Mouse (Mus musculus) heart, embryonic 16.5 days (tissue): ENCODE results near the gene Tgfbi. TPM values are rescaled to one million over a fixed set of nuclear protein-coding genes. Genes with fewer than 3 reads are reported as not detected.

Experiments
- ATAC-seq: fragments of 200-750 bp; cut with Nextera tagmentation; replicated peaks from 2 replicates; pipeline ENCODE4 v1.8.0; 2017; ENCODE audit warnings: moderate number of reproducible peaks; ENCODE audit not compliant: insufficient read depth, low FRiP score; ENCODE audit errors: extremely low read depth
- H3K27ac ChIP-seq: fragments of 300-500 bp; sonication (generic); 2 replicates; pipeline ENCODE4 v1.5.1; 2014; ENCODE audit warnings: mild to moderate bottlenecking, low read length, control low read depth, moderate library complexity
- H3K27me3 ChIP-seq: fragments of 300-500 bp; sonication (generic); 2 replicates; pipeline ENCODE4 v1.6.1; 2014; ENCODE audit warnings: low read length, mixed read lengths; ENCODE audit not compliant: control insufficient read depth, insufficient read depth
- H3K36me3 ChIP-seq: fragments of 300-500 bp; sonication (generic); 2 replicates; pipeline ENCODE4 v1.6.1; 2014; ENCODE audit not compliant: control insufficient read depth, insufficient read depth
- H3K4me1 ChIP-seq: fragments of 300-500 bp; sonication (generic); 2 replicates; pipeline ENCODE4 v1.6.1; 2014; ENCODE audit warnings: low read length, mixed read lengths; ENCODE audit not compliant: control insufficient read depth, insufficient read depth
- H3K4me2 ChIP-seq: fragments of 300-500 bp; sonication (generic); 2 replicates; pipeline ENCODE4 v1.6.1; 2014; ENCODE audit warnings: low read depth, mild to moderate bottlenecking, control low read depth, low read length
- H3K4me3 ChIP-seq: fragments of 300-500 bp; sonication (generic); 2 replicates; pipeline ENCODE4 v1.5.1; 2014; ENCODE audit warnings: mild to moderate bottlenecking, control low read depth, low read length
- H3K9ac ChIP-seq: fragments of 300-500 bp; sonication (generic); 2 replicates; pipeline ENCODE4 v1.6.1; 2014; ENCODE audit warnings: low read length, control low read depth
- H3K9me3 ChIP-seq: fragments of 300-500 bp; sonication (generic); replicated peaks from 2 replicates; pipeline ENCODE4 v1.6.1; 2016; ENCODE audit warnings: low read length; ENCODE audit not compliant: control insufficient read depth
- WGBS: fragments of 180-500 bp; shearing (Covaris S2); extraction: QIAGEN DNeasy Blood & Tissue Kit; methylation state at CpG from one replicate; pipeline ENCODE4 v1.1.7; 2014; 5-methylcytosine and 5-hydroxymethylcytosine counted together
- polyA plus RNA-seq: library from polyadenylated mRNA; unstranded; fragments of >200 nt; fragmentation: Nextera tagmentation; extraction: Ambion mirVana; gene quantifications from 2 replicates; pipeline ENCODE4 v1.2.1, GENCODE M21; 2015

Tgfbi gene
- polyA plus RNA-seq: 32.7 and 39.5 TPM in 2 replicates

DNA sequence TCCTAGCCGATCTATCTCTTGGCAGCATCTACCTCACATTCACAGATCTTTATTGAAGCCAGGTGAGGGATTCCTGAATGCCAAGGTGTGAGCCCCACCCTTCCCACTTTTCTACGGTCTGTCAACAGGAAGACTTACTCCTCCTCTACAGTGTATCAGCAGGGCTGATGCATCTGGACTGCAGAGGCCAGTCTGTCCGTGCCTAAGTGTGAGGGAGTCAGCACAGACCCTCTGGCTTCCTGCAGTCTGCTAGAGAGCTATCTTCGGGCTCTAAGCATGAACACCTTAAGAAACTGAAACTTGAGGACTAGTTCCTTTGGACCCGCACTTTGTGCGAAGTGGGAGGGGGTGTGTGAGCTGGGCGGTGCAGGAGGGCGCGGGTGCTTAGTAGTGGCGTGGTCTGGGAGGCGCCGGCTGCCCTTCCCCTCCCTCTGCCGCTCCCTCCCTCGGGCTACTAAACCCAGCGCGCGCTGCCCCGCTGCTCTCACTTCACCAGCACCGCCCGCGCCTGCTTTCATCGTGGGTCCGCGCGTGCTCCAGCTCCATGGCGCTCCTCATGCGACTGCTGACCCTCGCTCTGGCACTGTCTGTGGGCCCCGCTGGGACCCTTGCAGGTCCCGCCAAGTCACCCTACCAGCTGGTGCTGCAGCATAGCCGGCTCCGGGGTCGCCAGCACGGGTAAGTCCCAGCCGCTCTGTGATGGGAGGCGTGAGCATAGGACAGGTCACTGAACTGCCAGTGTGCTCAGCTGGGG lies at the start of gene Tgfbi:
Tgfbi (plus strand) TSS at position 421 of the 754 bp plus-strand sequence.
- WGBS: 2% methylated on average over 36 of the region's 36 CpGs
- peaks cover 33% of the 10 kb centered on the region for H3K4me1 ChIP-seq

DNA sequence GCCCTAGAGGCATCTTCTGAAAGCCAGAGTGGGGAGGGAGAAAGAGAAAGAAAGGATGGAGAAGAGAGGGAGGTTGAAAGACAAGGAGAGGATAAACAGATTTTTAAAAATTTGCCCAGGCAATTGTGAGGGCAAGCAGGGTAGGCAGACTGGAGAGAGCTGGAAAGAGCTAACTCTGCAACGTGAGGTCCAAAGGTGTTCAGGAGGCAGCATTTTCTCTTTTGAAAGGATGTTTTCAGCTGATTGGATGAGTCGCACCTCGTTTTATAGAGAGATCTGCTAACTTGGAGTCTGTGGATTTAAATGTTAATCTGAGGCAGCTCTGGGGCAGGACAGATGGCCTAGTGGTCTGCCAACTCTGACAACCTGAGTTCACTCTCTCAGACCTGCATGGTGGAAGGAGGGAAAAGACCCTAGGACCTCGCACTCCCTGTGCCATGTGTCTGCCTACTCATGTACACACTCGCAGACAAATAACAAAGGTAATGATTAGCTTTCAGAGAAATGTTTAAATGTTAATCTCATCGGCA lies 49.4 kb upstream of the Tgfbi start:
- H3K9me3 ChIP-seq: no peaks in the 10 kb centered on the region
- no peak overlapping the region for H3K4me2 ChIP-seq
- no peak overlapping the region for H3K27ac ChIP-seq
- no peaks in the 10 kb centered on the region for H3K36me3 ChIP-seq
- 85% methylated on average over 6 of the region's 6 CpGs for WGBS
- H3K9ac ChIP-seq: no peak overlapping the region
- H3K4me3 ChIP-seq: no peak overlapping the region
- no peak for ATAC-seq
- H3K4me1 ChIP-seq: peaks cover 4% of the 10 kb centered on the region
- H3K27me3 ChIP-seq: no peaks in the 10 kb centered on the region

More for the DNA sequence above, at the start of gene Tgfbi:
- Histone ChIP-seq H3K27me3 (peaks cover 28% of the 10 kb centered on the region), H3K9ac (peak within 1 kb of the TSS; percentile 74), H3K4me2 (peak within 1 kb of the TSS; percentile 94), H3K27ac (no peak within 1 kb of the TSS), H3K4me3 (peak within 1 kb of the TSS; percentile 60), H3K9me3 (no peaks in the 10 kb centered on the region), H3K36me3 (no peaks in the 10 kb centered on the region)
- ATAC-seq: peak; percentile 43; the same call in 1 of the 2 replicates

DNA sequence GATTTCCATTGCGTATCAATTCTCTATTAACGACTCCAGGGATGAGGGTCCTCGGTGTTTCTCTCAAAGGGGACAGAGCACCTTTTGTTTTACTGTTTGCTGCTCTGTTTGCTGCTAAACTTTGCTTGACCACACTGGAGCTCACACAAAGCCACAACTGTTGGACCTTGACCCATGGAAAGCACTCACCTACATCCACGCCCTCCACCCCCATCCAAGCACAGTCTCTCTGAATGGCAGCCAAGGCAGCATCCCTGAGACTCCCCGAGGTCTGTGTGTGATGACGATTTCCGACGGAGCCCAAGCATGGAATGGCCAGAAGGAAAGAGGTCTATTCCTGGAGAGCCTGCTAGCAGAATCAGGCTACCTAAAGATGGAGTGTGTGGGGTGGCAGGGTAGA lies 48.2 kb upstream of the Tgfbi start:
- no peaks in the 10 kb centered on the region for H3K9me3 ChIP-seq
- H3K27me3 ChIP-seq: no peaks in the 10 kb centered on the region
- H3K9ac ChIP-seq: no peak overlapping the region
- no peak overlapping the region for H3K4me2 ChIP-seq
- 72% methylated on average over 8 of the region's 8 CpGs for WGBS
- no peak overlapping the region for H3K27ac ChIP-seq
- no peak overlapping the region for H3K4me3 ChIP-seq
- no peak for ATAC-seq
- peaks cover 5% of the 10 kb centered on the region for H3K4me1 ChIP-seq
- no peaks in the 10 kb centered on the region for H3K36me3 ChIP-seq

DNA sequence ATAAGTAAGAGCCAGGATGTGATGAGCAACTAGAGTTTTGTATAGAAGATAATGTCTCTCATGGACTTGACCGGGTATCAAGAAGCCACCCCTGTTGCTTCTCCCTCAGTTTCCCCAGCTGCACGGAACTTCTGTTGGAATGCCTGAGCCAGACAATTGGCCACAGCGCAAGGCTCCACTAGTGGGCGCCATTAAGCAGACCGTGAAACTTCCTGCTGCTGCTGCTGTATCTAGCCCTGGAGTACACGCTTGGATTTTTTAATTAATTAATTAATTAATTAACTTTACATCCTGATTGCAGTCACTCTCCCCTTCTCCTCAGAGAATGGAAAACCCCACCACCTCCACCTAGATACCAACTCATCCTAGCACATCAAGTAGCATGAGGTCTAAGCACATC lies 46.2 kb upstream of the Tgfbi start:
- WGBS: 29% methylated on average over 6 of the region's 6 CpGs
- no peak overlapping the region for H3K4me3 ChIP-seq
- no peak overlapping the region for H3K9ac ChIP-seq
- peaks cover 6% of the 10 kb centered on the region; the same call in 1 of the 2 replicates for H3K4me1 ChIP-seq
- H3K36me3 ChIP-seq: no peaks in the 10 kb centered on the region
- no peaks in the 10 kb centered on the region for H3K27me3 ChIP-seq
- H3K27ac ChIP-seq: no peak overlapping the region
- H3K9me3 ChIP-seq: no peaks in the 10 kb centered on the region
- no peak for ATAC-seq
- H3K4me2 ChIP-seq: no peak overlapping the region

DNA sequence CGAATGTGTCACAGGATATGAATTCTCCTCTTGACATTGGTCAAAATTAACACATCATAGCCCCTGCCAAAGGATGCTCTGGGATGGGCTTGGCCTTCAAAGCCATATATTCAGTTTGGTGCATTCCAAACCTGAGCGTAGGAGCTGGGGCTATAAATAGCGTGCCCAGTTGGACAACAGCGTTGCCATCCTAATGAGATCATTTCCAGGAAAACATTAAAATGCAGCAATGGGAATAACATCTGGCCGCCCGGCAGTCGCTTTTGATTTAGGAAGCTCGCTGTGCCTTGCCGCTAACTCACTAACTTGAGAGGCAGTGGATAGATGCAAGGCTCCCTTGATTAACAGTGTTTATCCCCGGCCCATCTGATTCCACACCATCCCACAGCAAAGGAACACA lies 43.0 kb upstream of the Tgfbi start:
- WGBS: 58% methylated on average over 10 of the region's 10 CpGs
- no peaks in the 10 kb centered on the region for H3K27me3 ChIP-seq
- no peaks in the 10 kb centered on the region for H3K9me3 ChIP-seq
- H3K4me3 ChIP-seq: no peak overlapping the region
- no peak overlapping the region for H3K9ac ChIP-seq
- H3K36me3 ChIP-seq: no peaks in the 10 kb centered on the region
- ATAC-seq: no peak
- no peak overlapping the region; the same call in 1 of the 2 replicates for H3K27ac ChIP-seq
- H3K4me1 ChIP-seq: peaks cover 6% of the 10 kb centered on the region; the same call in 1 of the 2 replicates
- H3K4me2 ChIP-seq: no peak overlapping the region

DNA sequence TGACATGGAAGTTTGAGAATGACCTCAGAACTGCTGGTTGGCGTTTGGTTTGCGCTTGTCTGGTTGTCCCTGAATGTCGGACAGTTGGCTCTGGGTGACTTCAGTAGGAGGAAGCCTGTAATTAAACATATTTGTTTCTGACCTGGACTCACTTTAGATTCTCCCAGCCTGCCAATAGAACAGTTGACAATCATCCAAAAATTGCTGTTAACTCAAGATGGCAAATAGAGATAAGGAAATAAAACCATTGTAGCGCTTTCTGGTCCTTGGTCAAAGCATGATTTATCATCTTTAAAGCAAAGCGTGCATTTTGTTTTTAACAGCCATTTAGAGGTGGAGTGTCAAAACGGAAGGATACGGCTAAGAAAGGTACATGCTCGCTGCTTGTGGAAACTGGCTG lies 37.7 kb upstream of the Tgfbi start:
- H3K27ac ChIP-seq: no peak overlapping the region
- no peaks in the 10 kb centered on the region for H3K36me3 ChIP-seq
- no peak overlapping the region for H3K4me3 ChIP-seq
- peaks cover under 1% of the 10 kb centered on the region; the same call in 1 of the 2 replicates for H3K4me1 ChIP-seq
- no peak for ATAC-seq
- H3K27me3 ChIP-seq: no peaks in the 10 kb centered on the region
- WGBS: 82% methylated on average over 8 of the region's 8 CpGs
- no peak overlapping the region for H3K4me2 ChIP-seq
- no peak overlapping the region for H3K9ac ChIP-seq
- H3K9me3 ChIP-seq: no peaks in the 10 kb centered on the region

DNA sequence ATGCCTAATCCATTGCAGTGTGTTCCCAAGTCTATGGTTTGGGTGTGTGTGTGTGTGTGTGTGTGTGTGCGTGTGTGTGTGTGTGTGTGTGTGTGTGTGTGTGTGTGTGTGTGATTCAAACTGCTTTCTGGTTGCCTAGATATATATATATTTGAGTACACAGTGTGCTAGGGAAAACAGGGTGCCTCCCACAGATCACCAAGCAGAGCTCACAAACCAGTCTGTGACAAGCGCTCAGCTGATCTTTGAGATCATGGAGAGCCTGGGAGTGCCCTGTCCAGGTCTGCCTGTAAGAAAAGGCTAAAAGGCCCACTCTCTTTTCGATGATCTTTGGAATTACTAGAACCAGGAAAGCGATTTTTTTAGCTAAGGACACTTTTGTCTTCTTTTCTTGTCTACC lies 34.2 kb upstream of the Tgfbi start:
- Histone ChIP-seq H3K4me1 (no peaks in the 10 kb centered on the region), H3K27me3 (no peaks in the 10 kb centered on the region), H3K36me3 (no peaks in the 10 kb centered on the region), H3K4me2 (no peak overlapping the region), H3K9me3 (no peaks in the 10 kb centered on the region), H3K27ac (no peak overlapping the region), H3K9ac (no peak overlapping the region), H3K4me3 (no peak overlapping the region)
- no peak for ATAC-seq
- 65% methylated on average over 4 of the region's 4 CpGs for WGBS

DNA sequence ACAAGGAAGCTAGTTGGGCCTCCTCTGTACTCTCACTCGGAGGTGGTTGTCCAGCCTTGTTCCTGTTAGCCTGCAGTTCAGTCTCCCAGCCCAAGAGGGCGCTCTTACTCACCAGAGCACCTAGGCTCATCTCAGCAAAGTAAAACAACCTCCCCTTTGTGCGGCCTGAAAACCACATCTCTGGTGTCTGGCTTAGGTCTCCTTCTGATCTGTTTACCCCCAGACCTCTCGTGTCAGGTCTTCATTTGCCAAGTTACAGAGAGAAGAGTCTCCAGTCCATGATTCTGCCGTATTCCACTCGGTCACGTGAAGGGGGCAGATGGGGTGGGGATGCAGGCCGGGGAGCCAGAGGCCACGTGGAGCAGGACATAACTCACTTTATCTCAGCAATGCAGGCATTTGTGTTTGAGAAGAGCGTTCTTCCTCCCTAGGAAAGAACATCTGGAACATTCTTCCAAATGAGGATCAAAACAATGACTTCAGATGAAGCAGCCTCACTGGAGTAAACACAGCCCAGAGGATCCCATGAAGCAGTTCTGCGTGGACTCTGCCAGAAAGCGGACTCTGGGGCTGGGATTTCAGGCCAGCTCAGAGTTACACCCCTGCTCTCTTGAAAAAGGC lies 33.5 kb upstream of the Tgfbi start:
- WGBS: 45% methylated on average over 12 of the region's 12 CpGs
- peak; percentile 24; the same call in 1 of the 2 replicates for ATAC-seq
- no peak overlapping the region for H3K9ac ChIP-seq

DNA sequence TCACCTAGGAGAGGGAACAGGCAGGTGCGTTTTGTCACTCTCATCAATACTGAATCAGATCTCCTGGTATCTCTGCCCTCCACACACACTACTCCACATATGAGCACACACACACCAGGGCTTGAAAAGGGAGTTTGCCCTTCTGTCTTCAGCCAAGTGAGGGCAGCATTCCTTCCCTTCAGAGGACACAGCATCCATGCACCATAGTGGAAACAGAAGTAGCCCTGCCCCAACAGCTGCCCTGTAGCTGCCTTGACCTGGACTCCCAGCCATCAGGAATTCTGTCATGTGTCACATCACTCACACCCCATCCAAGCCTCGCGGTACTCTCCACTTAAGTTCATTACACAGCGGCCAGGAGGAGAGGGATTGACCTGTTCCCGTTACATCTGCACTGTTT lies 31.2 kb upstream of the Tgfbi start:
- H3K4me1 ChIP-seq: peaks cover 13% of the 10 kb centered on the region
- H3K9ac ChIP-seq: no peak overlapping the region
- no peak overlapping the region for H3K4me2 ChIP-seq
- 49% methylated on average over 5 of the region's 5 CpGs for WGBS
- H3K4me3 ChIP-seq: no peak overlapping the region
- no peaks in the 10 kb centered on the region; the same call in 1 of the 2 replicates for H3K27me3 ChIP-seq
- H3K36me3 ChIP-seq: no peaks in the 10 kb centered on the region
- no peaks in the 10 kb centered on the region for H3K9me3 ChIP-seq
- no peak overlapping the region for H3K27ac ChIP-seq
- 0 out of 2 replicates have a peak, but pooled peaks have one; percentile 16 for ATAC-seq

More for the DNA sequence above, 33.5 kb upstream of the Tgfbi start:
- Histone ChIP-seq H3K4me1 (no peaks in the 10 kb centered on the region), H3K27me3 (no peaks in the 10 kb centered on the region), H3K27ac (peak overlapping the region; percentile 45), H3K4me3 (no peak overlapping the region), H3K4me2 (no peak overlapping the region), H3K36me3 (no peaks in the 10 kb centered on the region), H3K9me3 (no peaks in the 10 kb centered on the region)
